Mouse (Mus musculus): ENCODE measurements at regions not wholly inside any gene's neighbourhood (a gene's known extent, or its start where the extent isn't known, plus 50 kb on each side); places are given as distances from the start of the nearest gene placed in this dataset.

DNA sequence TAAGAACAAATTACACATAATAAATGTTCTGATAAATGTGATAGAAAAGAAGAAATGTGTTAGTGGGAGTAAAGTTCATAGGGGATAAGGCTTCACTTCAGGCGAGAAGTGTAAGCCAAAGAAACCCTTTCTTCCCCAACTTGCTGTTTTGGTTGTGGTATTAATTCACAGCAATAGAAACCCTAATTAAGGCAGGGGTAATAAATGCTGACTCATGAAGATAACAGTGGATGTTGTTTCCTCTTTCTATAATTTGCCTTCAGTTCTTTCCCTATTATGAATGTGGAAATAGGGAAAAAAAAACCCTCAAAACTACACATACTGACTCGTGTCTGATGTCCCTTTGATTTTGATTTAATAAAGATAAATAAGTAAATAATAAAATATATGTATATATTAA is 104.8 kb upstream of the Ccn2 start:
- Histone ChIP-seq H3K9ac (ENCODE audit: low read depth, poor library complexity, severe bottlenecking) (no peak overlapping the region), H3K27me3 (ENCODE audit: control insufficient read depth, insufficient read depth, low read length, poor library complexity, severe bottlenecking) (no peaks in the 10 kb centered on the region), H3K4me1 (ENCODE audit: control insufficient read depth, insufficient read depth, low read length) (no peaks in the 10 kb centered on the region), H3K9me3 (replicated peaks; ENCODE audit: control insufficient read depth, insufficient read depth, low read length, poor library complexity, severe bottlenecking) (no peaks in the 10 kb centered on the region), H3K4me3 (ENCODE audit: low read depth, low read length) (no peak overlapping the region), H3K36me3 (ENCODE audit: control insufficient read depth, insufficient read depth, low read length, poor library complexity, severe bottlenecking) (no peaks in the 10 kb centered on the region), H3K27ac (ENCODE audit: insufficient read depth, low read length) (no peak overlapping the region)
- TF ChIP-seq CTCF (IDR thresholded peaks at IDR 0.05; ENCODE audit: low read depth, low read length) (no peak), POLR2A (IDR thresholded peaks at IDR 0.05; ENCODE audit: insufficient read depth, low read length) (no peak), EP300 (IDR thresholded peaks at IDR 0.05; ENCODE audit: insufficient read depth, low read depth, low read length) (no peak)

DNA sequence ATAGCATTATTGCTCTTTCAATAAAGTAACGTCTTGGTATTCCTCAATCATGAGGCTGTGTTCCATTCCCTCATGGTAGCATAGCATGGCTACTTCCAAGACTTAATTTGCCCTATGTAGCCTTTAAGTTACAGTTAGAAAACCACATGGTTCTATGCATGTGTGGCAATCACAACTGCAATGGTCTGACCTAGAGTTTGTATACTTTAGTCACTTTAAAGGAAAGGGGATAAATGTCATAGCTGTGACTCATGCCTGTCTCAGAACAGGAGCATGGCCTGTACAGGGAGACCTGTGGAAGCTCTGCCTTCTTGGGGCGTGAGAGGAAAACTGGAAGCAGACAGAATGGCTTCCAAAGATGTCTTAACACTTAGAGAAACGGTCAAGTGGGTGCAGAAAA is 103.4 kb upstream of the Ccn2 start:
- Histone ChIP-seq H3K27me3 (ENCODE audit: control insufficient read depth, insufficient read depth, low read length, poor library complexity, severe bottlenecking) (no peaks in the 10 kb centered on the region), H3K27ac (ENCODE audit: insufficient read depth, low read length) (no peak overlapping the region), H3K36me3 (ENCODE audit: control insufficient read depth, insufficient read depth, low read length, poor library complexity, severe bottlenecking) (no peaks in the 10 kb centered on the region), H3K4me1 (ENCODE audit: control insufficient read depth, insufficient read depth, low read length) (no peaks in the 10 kb centered on the region), H3K9me3 (replicated peaks; ENCODE audit: control insufficient read depth, insufficient read depth, low read length, poor library complexity, severe bottlenecking) (no peaks in the 10 kb centered on the region), H3K4me3 (ENCODE audit: low read depth, low read length) (no peak overlapping the region), H3K9ac (ENCODE audit: low read depth, poor library complexity, severe bottlenecking) (no peak overlapping the region)
- TF ChIP-seq POLR2A (IDR thresholded peaks at IDR 0.05; ENCODE audit: insufficient read depth, low read length): no peak
- no peak for TF ChIP-seq EP300 (IDR thresholded peaks at IDR 0.05; ENCODE audit: insufficient read depth, low read depth, low read length)
- TF ChIP-seq CTCF (IDR thresholded peaks at IDR 0.05; ENCODE audit: low read depth, low read length): no peak

DNA sequence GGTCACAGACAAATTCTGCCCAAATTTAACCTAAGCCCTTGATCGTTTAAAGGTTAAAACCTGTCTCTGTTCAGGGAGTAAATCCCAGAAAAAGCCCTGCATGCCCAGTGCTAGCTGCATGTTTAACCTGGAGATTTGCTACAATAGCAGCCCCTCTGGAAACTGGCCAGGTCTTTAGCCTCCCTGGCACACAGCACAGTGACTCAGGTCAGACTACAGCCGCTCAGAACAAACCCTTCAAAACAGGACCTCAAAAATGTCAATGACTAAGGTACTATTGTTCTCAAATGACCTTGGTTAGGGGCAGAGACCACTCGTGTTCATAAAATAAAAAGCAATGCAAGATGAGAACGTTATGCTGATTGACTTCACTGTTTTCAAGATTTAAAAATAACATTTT is 101.8 kb upstream of the Ccn2 start:
- Histone ChIP-seq H3K36me3 (ENCODE audit: control insufficient read depth, insufficient read depth, low read length, poor library complexity, severe bottlenecking) (no peaks in the 10 kb centered on the region), H3K27me3 (ENCODE audit: control insufficient read depth, insufficient read depth, low read length, poor library complexity, severe bottlenecking) (no peaks in the 10 kb centered on the region)
- TF ChIP-seq POLR2A (IDR thresholded peaks at IDR 0.05; ENCODE audit: insufficient read depth, low read length): no peak
- no peak for TF ChIP-seq CTCF (IDR thresholded peaks at IDR 0.05; ENCODE audit: low read depth, low read length)
- no peak for TF ChIP-seq EP300 (IDR thresholded peaks at IDR 0.05; ENCODE audit: insufficient read depth, low read depth, low read length)

DNA sequence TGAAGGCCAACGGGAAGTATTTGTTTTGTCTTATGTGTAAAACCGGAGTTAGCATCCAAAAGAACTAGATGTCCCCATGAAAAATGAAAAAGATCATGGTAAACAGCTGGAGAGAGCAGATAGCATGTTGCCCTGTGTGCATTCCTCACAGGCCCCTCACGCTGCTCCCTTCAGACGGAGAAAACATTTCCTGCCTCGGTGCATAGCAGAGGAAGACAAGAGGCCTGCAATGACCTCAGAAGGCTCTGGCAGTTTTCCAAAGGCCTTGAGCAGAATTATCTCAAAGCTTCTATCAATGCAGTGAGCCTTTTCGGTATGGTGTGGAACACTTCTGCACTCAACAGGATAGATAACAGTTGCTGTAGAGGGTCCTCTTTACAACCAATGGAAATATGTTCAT is 101.3 kb upstream of the Ccn2 start:
- no peak overlapping the region for H3K27ac ChIP-seq (ENCODE audit: insufficient read depth, low read length)
- TF ChIP-seq POLR2A (IDR thresholded peaks at IDR 0.05; ENCODE audit: insufficient read depth, low read length): no peak
- TF ChIP-seq EP300 (IDR thresholded peaks at IDR 0.05; ENCODE audit: insufficient read depth, low read depth, low read length): no peak
- no peak for TF ChIP-seq CTCF (IDR thresholded peaks at IDR 0.05; ENCODE audit: low read depth, low read length)
- no peaks in the 10 kb centered on the region for H3K4me1 ChIP-seq (ENCODE audit: control insufficient read depth, insufficient read depth, low read length)
- no peaks in the 10 kb centered on the region for H3K27me3 ChIP-seq (ENCODE audit: control insufficient read depth, insufficient read depth, low read length, poor library complexity, severe bottlenecking)
- H3K9me3 ChIP-seq (replicated peaks; ENCODE audit: control insufficient read depth, insufficient read depth, low read length, poor library complexity, severe bottlenecking): no peaks in the 10 kb centered on the region
- no peak overlapping the region for H3K4me3 ChIP-seq (ENCODE audit: low read depth, low read length)
- H3K36me3 ChIP-seq (ENCODE audit: control insufficient read depth, insufficient read depth, low read length, poor library complexity, severe bottlenecking): no peaks in the 10 kb centered on the region
- no peak overlapping the region for H3K9ac ChIP-seq (ENCODE audit: low read depth, poor library complexity, severe bottlenecking)

More for the DNA sequence above, 101.8 kb upstream of the Ccn2 start:
- no peaks in the 10 kb centered on the region for H3K4me1 ChIP-seq (ENCODE audit: control insufficient read depth, insufficient read depth, low read length)
- H3K9me3 ChIP-seq (replicated peaks; ENCODE audit: control insufficient read depth, insufficient read depth, low read length, poor library complexity, severe bottlenecking): no peaks in the 10 kb centered on the region
- no peak overlapping the region for H3K9ac ChIP-seq (ENCODE audit: low read depth, poor library complexity, severe bottlenecking)
- H3K27ac ChIP-seq (ENCODE audit: insufficient read depth, low read length): no peak overlapping the region
- H3K4me3 ChIP-seq (ENCODE audit: low read depth, low read length): no peak overlapping the region

DNA sequence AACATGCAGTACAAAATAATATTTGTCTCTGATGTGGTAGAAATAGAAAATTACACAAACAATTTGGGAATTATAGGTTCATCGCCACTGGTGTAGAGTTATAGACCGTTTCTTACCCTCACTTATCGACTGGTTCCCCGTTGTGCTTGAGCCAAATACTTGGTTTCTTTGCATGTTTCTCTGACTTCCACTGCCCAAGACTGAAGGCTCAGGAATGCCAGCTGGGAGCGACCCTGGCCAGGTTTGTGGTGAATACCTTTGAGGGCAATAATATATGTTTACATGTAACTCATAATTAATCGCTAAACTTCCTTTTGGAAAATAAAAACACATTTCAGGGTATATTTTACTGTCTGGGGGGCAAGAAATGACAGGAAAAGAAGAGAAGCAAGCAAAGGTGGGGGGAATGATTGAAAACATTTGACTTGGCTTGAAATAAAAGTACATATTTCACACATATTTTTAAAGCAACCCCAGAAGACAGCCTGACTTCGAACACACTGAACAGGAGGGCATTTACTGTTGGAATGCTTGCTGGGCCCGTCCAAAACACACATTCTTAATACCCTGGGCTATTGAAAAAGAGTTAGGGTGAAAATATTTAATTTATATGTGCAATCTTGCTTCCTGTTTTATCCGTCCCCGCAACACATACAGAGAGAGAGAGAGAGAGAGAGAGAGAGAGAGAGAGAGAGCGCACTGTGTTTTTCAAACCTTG is 75.3 kb upstream of the Ccn2 start:
- no peak overlapping the region for H3K27ac ChIP-seq (ENCODE audit: insufficient read depth, low read length)
- no peak overlapping the region for H3K9ac ChIP-seq (ENCODE audit: low read depth, poor library complexity, severe bottlenecking)
- peaks cover 14% of the 10 kb centered on the region for H3K9me3 ChIP-seq (replicated peaks; ENCODE audit: control insufficient read depth, insufficient read depth, low read length, poor library complexity, severe bottlenecking)
- H3K4me3 ChIP-seq (ENCODE audit: low read depth, low read length): no peak overlapping the region
- H3K4me1 ChIP-seq (ENCODE audit: control insufficient read depth, insufficient read depth, low read length): no peaks in the 10 kb centered on the region
- no peaks in the 10 kb centered on the region for H3K36me3 ChIP-seq (ENCODE audit: control insufficient read depth, insufficient read depth, low read length, poor library complexity, severe bottlenecking)
- TF ChIP-seq POLR2A (IDR thresholded peaks at IDR 0.05; ENCODE audit: insufficient read depth, low read length): no peak
- TF ChIP-seq EP300 (IDR thresholded peaks at IDR 0.05; ENCODE audit: insufficient read depth, low read depth, low read length): no peak
- TF ChIP-seq CTCF (IDR thresholded peaks at IDR 0.05; ENCODE audit: low read depth, low read length): no peak
- no peaks in the 10 kb centered on the region; the same call in 1 of the 2 replicates for H3K27me3 ChIP-seq (ENCODE audit: control insufficient read depth, insufficient read depth, low read length, poor library complexity, severe bottlenecking)

DNA sequence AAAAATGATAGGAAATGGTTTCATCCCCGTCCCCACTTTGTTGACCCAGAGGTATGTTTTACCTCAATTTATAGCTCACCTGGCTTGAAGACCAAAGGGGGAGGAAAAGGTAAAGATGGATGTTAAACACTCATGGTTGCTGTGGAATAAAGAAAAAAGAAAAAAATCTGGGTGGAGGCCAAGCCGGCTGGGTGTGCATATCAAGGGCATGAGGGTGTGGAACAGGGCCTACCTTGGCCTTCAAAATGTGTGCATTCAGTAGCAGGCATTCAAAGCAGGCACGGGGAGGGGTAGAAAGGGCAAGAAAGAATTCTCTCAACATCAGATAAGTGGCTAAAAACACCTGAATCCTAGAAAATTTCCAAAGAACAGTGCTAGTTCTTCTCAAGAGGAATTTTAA is 74.7 kb upstream of the Ccn2 start:
- Histone ChIP-seq H3K4me3 (ENCODE audit: low read depth, low read length) (no peak overlapping the region), H3K9me3 (replicated peaks; ENCODE audit: control insufficient read depth, insufficient read depth, low read length, poor library complexity, severe bottlenecking) (peaks cover 14% of the 10 kb centered on the region), H3K4me1 (ENCODE audit: control insufficient read depth, insufficient read depth, low read length) (no peaks in the 10 kb centered on the region), H3K27me3 (ENCODE audit: control insufficient read depth, insufficient read depth, low read length, poor library complexity, severe bottlenecking) (no peaks in the 10 kb centered on the region; the same call in 1 of the 2 replicates), H3K36me3 (ENCODE audit: control insufficient read depth, insufficient read depth, low read length, poor library complexity, severe bottlenecking) (no peaks in the 10 kb centered on the region), H3K27ac (ENCODE audit: insufficient read depth, low read length) (no peak overlapping the region), H3K9ac (ENCODE audit: low read depth, poor library complexity, severe bottlenecking) (no peak overlapping the region)
- TF ChIP-seq CTCF (IDR thresholded peaks at IDR 0.05; ENCODE audit: low read depth, low read length) (no peak), EP300 (IDR thresholded peaks at IDR 0.05; ENCODE audit: insufficient read depth, low read depth, low read length) (no peak), POLR2A (IDR thresholded peaks at IDR 0.05; ENCODE audit: insufficient read depth, low read length) (no peak)
